Mouse (Mus musculus): ENCODE measurements around the gene Tigit.

The Tigit gene

DNA sequence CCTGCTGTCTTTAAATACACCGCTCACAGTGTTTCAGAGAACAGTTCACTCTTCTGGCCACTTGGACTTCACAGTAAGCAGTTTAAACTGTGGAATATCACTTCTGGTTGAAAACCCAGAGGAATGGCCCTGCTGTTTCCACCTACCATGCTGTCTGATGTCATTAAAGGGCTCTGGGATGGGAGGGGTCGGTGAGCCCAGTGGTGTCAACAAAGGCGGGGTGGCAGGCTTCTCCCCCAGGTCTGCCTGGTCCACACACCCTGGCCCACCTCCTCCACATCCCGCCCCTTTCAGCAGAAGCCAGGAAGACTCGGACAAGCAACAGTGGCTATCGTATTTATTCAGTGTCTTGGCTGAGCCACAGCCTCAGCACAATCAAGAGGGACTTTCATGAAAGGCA, 44.7 kb downstream of the Tigit start:
- no peak for DNase-seq (ENCODE audit: low read depth, low spot score)

GRCm38 (mm10) chr16:43618286-43618685, 45.7 kb downstream of the Tigit start:
- no peak for DNase-seq (ENCODE audit: low read depth, low spot score)

- no peak for DNase-seq (ENCODE audit: low read depth, low spot score)
These were observed 46.6 kb downstream of the Tigit start for GRCm38 (mm10) chr16:43617346-43617745.

GRCm38 (mm10) chr16:43616348-43616747, 47.6 kb downstream of the Tigit start:
- no peak for DNase-seq (ENCODE audit: low read depth, low spot score)

GRCm38 (mm10) chr16:43610375-43610774, 53.6 kb downstream of the Tigit start:
- DNase-seq (ENCODE audit: low read depth, low spot score): no peak

DNA sequence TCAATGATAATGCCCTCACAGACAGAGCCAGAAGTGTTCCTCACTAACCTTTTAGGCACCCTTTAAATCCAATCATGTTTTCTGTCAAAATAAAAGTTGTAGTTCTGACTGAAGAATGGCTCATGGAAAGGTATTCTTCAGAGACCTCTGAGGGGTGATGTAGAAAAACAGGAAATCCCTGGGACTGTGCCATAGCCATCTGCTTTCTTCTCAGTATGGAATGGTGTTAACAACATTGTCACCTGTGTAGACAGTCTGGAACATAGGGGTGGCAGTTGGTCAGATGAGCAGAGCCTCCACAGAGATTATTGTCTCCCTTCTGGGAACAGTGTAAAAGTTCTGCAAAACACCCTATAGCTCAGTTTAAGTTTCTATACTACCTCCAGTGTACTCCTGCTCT, 55.9 kb downstream of the Tigit start:
- DNase-seq (ENCODE audit: low read depth, low spot score): peak; percentile 54

DNA sequence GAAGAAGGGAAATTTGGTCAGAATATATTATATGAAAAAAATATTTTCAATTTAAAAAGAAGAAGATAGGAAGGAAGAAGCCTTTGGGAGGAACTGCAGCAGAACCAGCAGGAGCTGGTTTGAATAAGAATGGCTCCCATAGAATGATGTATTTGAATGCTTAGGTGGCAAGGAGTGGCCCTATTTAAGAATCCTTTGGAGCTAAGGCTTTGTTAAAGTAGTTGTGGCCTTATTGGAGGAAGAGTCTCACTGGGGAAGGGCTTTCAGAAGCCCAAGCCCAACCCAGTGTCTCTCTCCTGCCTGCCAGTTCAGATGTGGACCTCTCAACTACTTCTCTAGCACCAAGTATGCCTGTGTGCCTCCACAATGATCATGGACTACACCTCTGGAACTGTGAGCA, 56.9 kb downstream of the Tigit start:
- DNase-seq (ENCODE audit: low read depth, low spot score): no peak

GRCm38 (mm10) chr16:43604399-43605013, 59.4 kb downstream of the Tigit start:
- DNase-seq (ENCODE audit: low read depth, low spot score): no peak

DNA sequence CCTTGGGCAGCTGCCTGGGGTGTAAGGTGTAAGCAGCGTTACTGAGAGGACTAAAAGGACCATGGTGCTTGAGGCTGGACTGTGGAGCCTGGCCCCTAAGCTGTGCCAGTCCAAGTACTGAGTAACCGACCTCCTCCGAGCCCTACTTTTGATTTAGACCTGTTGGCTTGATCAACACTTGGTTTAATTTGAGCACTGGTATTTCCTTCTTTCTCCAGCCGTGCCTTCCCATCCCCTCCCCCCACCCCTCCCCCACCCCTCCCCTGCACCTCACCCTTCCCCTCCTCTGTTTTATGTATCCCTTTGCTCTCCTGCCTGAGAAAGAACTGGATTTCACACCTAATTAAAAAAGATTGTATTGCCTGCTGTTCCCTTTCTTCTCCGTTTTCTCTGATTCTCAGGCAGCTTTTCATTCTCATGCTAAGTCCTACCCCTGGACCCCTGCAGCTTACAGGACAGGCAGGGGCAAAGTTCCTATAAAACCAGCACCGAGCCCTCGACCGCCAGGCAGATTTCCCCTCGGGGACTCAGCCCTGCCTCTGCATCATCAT, 60.3 kb downstream of the Tigit start:
- no peak for DNase-seq (ENCODE audit: low read depth, low spot score)

- no peak for DNase-seq (ENCODE audit: low read depth, low spot score)
These were observed 61.4 kb downstream of the Tigit start for GRCm38 (mm10) chr16:43602573-43602972.

DNA sequence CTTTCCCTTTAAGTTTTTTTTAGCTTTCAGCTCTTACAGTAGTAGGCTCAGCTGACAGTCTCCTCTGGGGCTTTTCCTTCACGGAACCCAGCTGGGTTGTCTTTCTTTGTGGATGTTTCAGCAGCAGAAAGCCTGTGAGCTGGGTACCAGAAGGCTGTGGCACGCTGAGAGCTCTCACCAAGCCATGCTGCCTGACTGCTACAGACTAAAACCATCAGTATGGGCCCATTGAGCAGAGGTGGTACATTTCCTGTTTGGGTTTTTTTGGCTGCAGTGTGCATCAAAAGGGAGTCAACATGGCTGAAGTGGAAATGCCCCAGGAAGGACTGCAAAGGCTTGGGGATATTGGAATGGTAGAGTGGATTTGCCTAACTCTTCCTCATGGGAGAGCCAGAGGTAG, 64.2 kb downstream of the Tigit start:
- peak; percentile 47 for DNase-seq (ENCODE audit: low read depth, low spot score)
